Mouse (Mus musculus): Measurements from ENCODE around the gene Nectin4. TPM values are rescaled to one million over a fixed set of nuclear protein-coding genes. Genes with fewer than 3 reads are reported as not detected.

Gene Nectin4
- polyA plus RNA-seq, 1 experiment from 2014 or later, result 26.5 TPM

DNA sequence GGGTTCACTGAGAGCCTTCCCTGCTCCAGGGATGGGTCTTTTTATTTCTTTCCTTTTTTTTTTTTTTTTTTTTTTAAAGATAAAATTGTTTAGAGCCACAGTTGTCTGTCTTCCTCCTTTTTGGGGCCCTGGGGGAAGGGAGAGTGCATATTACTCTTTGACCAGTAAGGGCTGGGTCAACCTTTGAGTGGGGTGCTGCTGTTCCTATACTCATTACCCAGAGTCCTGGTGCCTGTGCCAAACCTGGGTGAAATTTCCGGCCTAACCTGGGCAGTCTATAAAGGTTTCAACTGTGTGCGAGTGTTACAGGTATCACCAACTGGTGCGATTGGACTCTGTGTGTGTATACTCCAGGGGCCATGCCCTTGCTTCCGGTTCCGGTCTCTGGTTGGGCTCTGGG is 48.8 kb downstream of the Nectin4 start, which contains the start of gene Tstd1:
TSS of gene Tstd1 (plus strand) at position 213 of the 400 bp plus-strand sequence.
- no peak within 1 kb of the TSS for H3K4me3 ChIP-seq (replicated peaks)
- no peak for ATAC-seq (ENCODE audit: insufficient read depth, low FRiP score, low read depth)
- H3K4me1 ChIP-seq, result no peaks in the 10 kb centered on the region; the same call in 1 of the 2 replicates
- H3K9ac ChIP-seq, result no peak within 1 kb of the TSS
- H3K27me3 ChIP-seq (replicated peaks), result no peaks in the 10 kb centered on the region
- no peaks in the 10 kb centered on the region for H3K9me3 ChIP-seq
- H3K27ac ChIP-seq, result peak within 1 kb of the TSS; percentile 41; the same call in 1 of the 2 replicates
- H3K36me3 ChIP-seq, result peaks cover 31% of the 10 kb centered on the region
- 77% methylated on average over 5 of the region's 5 CpGs for WGBS
- no peak within 1 kb of the TSS for H3K4me2 ChIP-seq

DNA sequence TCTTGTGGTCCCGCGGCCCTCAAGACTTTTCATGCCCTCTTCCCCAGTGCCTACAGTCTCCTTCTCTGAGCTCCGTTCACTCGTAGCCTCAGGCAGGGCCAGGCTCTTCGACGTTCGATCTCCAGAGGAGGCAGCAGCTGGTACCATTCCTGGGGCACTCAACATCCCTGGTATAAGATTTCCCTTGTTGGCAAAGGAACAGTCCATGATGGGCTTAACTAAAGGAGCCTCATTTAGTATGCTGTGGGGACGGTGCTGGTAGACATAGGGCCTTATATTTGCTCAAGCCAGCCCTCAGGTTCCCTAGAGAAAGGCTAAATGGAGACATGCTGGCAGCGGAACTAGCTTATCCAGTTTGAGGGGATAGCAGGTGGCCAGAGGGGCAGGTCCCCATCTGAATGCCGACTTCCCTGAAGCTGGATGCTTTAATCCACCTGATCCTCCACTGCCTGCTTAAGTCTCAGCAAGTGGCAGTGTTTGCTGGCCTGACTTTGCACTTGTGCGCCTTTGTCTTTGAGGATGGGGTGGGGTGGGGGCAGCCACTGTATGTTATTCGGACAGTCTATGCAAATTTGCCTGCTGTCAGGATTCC is 49.5 kb downstream of the Nectin4 start:
- no peaks in the 10 kb centered on the region for H3K27me3 ChIP-seq (replicated peaks)
- no peak overlapping the region for H3K4me3 ChIP-seq (replicated peaks)
- no peak overlapping the region for H3K4me2 ChIP-seq
- H3K9me3 ChIP-seq, result no peaks in the 10 kb centered on the region
- WGBS, result 63% methylated on average over 12 of the region's 12 CpGs
- H3K36me3 ChIP-seq, result peaks cover 31% of the 10 kb centered on the region
- no peak overlapping the region for H3K9ac ChIP-seq
- no peaks in the 10 kb centered on the region; the same call in 1 of the 2 replicates for H3K4me1 ChIP-seq
- peak; percentile 36; the same call in 1 of the 2 replicates for ATAC-seq (ENCODE audit: insufficient read depth, low FRiP score, low read depth)
- H3K27ac ChIP-seq, result peak overlapping the region; percentile 41; the same call in 1 of the 2 replicates

DNA sequence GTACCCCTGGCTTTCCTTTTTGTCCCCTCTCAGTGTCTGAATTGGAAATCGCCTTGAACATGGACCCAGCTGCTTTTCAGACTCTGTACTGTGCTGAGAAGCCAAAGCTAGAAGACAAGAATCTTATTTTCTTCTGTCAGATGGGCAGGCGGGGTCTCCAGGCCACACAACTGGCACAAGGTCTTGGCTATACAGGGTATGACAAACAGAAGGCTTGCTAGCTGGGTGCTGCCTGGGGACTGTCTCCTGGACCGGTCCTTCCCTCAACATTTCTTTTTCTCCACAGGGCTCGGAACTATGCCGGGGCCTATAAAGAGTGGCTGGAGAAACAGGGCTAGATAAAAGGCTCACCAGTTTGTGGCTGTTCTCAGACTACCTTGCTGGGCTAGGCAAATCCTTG is 50.0 kb downstream of the Nectin4 start:
- no peaks in the 10 kb centered on the region for H3K27me3 ChIP-seq (replicated peaks)
- no peak overlapping the region for H3K4me2 ChIP-seq
- no peak overlapping the region for H3K4me3 ChIP-seq (replicated peaks)
- H3K4me1 ChIP-seq, result peaks cover under 1% of the 10 kb centered on the region; the same call in 1 of the 2 replicates
- 84% methylated on average over 5 of the region's 5 CpGs for WGBS
- H3K27ac ChIP-seq, result 0 out of 2 replicates have a peak overlapping the region, but pooled peaks have one; percentile 37
- ATAC-seq (ENCODE audit: insufficient read depth, low FRiP score, low read depth), result no peak
- peaks cover 31% of the 10 kb centered on the region for H3K36me3 ChIP-seq
- H3K9me3 ChIP-seq, result no peaks in the 10 kb centered on the region
- H3K9ac ChIP-seq, result no peak overlapping the region

DNA sequence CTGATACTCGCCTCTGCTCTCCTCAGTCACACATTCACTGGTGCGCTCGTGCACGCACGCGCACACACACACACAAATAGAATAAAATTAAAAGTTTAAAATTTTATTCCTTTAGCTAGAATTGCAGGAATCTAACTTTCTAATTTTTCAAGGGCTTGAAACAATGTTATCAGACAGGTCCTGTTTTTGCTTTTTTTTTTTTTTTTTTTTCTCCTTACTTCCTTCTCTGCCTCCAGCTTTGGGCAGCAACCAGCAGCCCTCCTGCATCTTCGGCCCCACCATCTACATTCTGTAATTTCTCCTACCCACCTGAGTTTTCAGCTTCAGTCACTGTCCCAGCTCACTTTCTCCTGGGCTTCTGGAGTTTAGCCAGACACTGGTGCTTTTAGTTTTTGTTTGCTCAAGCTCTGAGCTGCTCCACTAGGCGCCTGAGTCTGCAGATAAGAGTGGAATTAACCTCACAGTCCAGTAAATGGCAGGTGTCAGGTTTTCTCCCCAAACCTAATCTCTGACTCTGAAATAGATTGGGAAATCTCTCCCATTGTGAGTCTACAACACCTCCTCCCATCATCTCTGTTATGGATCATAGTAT is 52.7 kb downstream of the Nectin4 start:
- no peak overlapping the region for H3K9ac ChIP-seq
- no peaks in the 10 kb centered on the region for H3K27me3 ChIP-seq (replicated peaks)
- peak overlapping the region; percentile 26; the same call in 1 of the 2 replicates for H3K27ac ChIP-seq
- H3K36me3 ChIP-seq, result peaks cover 11% of the 10 kb centered on the region; the same call in 1 of the 2 replicates
- WGBS, result 76% methylated on average over 8 of the region's 8 CpGs
- H3K4me3 ChIP-seq (replicated peaks), result no peak overlapping the region
- ATAC-seq (ENCODE audit: insufficient read depth, low FRiP score, low read depth), result no peak
- no peak overlapping the region for H3K4me2 ChIP-seq
- H3K9me3 ChIP-seq, result no peaks in the 10 kb centered on the region
- peaks cover 6% of the 10 kb centered on the region for H3K4me1 ChIP-seq

DNA sequence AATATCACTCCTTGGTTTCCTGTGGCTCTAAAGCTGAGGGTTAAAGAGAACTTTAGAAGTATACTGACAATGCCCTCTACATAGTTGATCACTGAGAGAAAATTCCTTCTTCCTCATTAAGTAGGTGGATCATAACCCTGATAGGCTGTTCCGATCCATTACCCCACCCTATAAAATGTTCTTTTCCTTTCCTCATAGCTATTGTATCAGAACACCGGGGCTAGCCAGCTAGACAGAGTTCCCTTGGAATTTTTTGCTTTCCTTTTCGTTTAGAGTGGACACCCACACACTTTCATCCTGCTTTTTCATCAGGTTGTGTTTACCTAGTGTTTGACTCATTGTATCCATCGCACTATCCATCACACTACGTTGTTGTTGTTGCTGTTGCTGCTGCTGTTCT is 54.7 kb downstream of the Nectin4 start:
- Histone ChIP-seq H3K4me2 (no peak overlapping the region), H3K36me3 (no peaks in the 10 kb centered on the region), H3K4me3 (replicated peaks) (no peak overlapping the region), H3K9me3 (no peaks in the 10 kb centered on the region), H3K27ac (0 out of 2 replicates have a peak overlapping the region, but pooled peaks have one; percentile 44), H3K27me3 (replicated peaks) (no peaks in the 10 kb centered on the region), H3K9ac (no peak overlapping the region), H3K4me1 (peaks cover 6% of the 10 kb centered on the region)
- WGBS, result 41% methylated on average over 5 of the region's 5 CpGs
- peak; percentile 8; the same call in 1 of the 2 replicates for ATAC-seq (ENCODE audit: insufficient read depth, low FRiP score, low read depth)

DNA sequence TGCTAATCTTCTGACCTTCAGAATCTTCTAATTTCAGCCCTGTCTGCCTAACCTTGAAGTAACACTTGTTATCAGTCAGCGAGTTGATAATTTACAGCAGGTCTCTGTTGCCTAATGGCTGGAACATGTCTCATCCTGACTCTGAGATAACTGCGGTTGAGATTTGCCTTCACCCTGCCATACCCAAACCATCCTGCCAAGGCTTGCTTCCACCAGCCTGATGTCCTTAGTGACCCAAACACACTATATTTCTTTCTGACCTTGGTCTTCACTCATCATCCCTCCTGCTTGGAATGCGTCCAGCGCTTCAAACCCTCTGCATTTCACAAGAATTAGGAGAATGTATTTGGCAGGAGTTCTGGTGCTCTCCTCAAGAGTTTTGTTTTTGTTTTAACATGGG is 55.2 kb downstream of the Nectin4 start:
- peak; percentile 13; the same call in 1 of the 2 replicates for ATAC-seq (ENCODE audit: insufficient read depth, low FRiP score, low read depth)
- 41% methylated on average over 4 of the region's 4 CpGs for WGBS
- peak overlapping the region; percentile 44; the same call in 1 of the 2 replicates for H3K27ac ChIP-seq
- no peaks in the 10 kb centered on the region for H3K27me3 ChIP-seq (replicated peaks)
- no peak overlapping the region for H3K4me3 ChIP-seq (replicated peaks)
- peaks cover 6% of the 10 kb centered on the region for H3K4me1 ChIP-seq
- no peak overlapping the region for H3K9ac ChIP-seq
- no peaks in the 10 kb centered on the region for H3K9me3 ChIP-seq
- H3K4me2 ChIP-seq, result no peak overlapping the region
- no peaks in the 10 kb centered on the region for H3K36me3 ChIP-seq

DNA sequence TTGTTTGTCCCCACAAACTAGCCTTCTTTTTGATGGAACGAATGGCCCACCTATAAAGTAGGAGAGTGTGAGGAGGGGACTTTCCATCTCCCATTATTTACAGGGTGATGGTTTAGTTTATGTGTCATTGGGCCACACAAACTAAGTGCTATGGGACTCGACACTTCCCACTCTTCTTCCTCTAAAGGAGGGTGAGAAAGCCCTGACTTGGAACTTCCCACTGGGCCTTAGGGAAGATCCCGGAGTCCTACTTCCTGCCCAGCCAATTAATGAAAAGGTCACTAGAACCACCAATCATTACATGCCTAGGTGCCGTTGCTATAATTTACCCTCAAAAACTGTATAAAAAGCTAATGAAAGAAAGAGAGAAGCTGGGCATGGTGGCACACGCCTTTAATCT is 62.3 kb downstream of the Nectin4 start:
- WGBS, result 75% methylated on average over 5 of the region's 5 CpGs
- Histone ChIP-seq H3K27ac (no peak overlapping the region), H3K4me2 (no peak overlapping the region), H3K36me3 (no peaks in the 10 kb centered on the region), H3K9me3 (no peaks in the 10 kb centered on the region), H3K9ac (no peak overlapping the region), H3K27me3 (replicated peaks) (no peaks in the 10 kb centered on the region), H3K4me3 (replicated peaks) (no peak overlapping the region), H3K4me1 (peaks cover 8% of the 10 kb centered on the region; the same call in 1 of the 2 replicates)
- ATAC-seq (ENCODE audit: insufficient read depth, low FRiP score, low read depth), result no peak

DNA sequence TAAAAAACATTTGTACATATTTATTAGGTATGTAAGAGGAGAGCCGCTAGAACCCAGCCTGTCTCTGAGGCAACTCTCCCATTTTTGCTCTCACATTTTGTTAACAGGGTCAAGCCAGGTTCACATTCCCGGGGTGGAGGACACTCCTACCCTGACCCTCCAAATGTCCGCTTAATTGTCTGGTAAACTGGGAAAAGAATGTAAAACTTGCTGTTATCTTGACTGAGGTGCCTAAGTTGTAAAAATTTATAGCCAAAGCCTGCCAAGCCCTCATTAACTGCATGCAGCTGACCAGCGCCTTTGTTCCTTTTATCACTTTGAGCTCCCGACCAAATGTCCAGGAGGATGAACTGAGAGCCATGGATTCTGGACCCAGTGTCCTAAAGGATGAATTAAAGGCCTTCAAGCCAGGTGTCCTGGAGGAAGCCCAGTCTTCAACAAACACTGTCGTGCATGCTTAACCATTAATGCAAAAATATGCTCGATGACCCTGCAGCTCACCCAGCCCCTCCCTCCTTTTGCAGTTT is 65.5 kb downstream of the Nectin4 start:
- Histone ChIP-seq H3K4me3 (replicated peaks) (no peak overlapping the region), H3K9ac (no peak overlapping the region), H3K27ac (no peak overlapping the region), H3K27me3 (replicated peaks) (no peaks in the 10 kb centered on the region), H3K36me3 (no peaks in the 10 kb centered on the region), H3K9me3 (no peaks in the 10 kb centered on the region), H3K4me1 (peaks cover 19% of the 10 kb centered on the region), H3K4me2 (no peak overlapping the region)
- ATAC-seq (ENCODE audit: insufficient read depth, low FRiP score, low read depth), result no peak
- WGBS, result 27% methylated on average over 7 of the region's 7 CpGs

DNA sequence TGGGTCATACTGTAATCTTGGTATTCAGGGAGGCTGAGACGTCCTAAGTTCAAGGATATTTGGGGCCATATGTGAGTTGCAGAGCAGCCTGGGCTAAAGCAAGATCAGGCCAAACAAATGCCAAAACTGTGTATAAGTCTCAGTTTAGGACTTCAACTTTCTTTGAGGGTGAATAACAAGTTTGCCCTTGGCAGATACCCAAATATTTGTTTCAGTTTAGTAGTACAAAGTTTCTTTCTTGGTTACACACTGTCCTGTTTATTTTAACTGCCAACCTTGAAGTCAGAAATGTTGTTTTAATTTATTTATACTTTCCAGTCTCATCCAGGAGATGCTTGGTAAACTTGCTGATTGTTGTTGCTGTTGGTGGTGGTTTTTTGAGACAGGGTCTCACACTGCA is 66.1 kb downstream of the Nectin4 start:
- Histone ChIP-seq H3K4me3 (replicated peaks) (no peak overlapping the region), H3K9me3 (no peaks in the 10 kb centered on the region), H3K4me2 (no peak overlapping the region), H3K36me3 (no peaks in the 10 kb centered on the region), H3K27ac (no peak overlapping the region), H3K27me3 (replicated peaks) (no peaks in the 10 kb centered on the region), H3K4me1 (peaks cover 21% of the 10 kb centered on the region), H3K9ac (no peak overlapping the region)
- 51% methylated on average over 1 of the region's 1 CpGs for WGBS
- ATAC-seq (ENCODE audit: insufficient read depth, low FRiP score, low read depth), result no peak

DNA sequence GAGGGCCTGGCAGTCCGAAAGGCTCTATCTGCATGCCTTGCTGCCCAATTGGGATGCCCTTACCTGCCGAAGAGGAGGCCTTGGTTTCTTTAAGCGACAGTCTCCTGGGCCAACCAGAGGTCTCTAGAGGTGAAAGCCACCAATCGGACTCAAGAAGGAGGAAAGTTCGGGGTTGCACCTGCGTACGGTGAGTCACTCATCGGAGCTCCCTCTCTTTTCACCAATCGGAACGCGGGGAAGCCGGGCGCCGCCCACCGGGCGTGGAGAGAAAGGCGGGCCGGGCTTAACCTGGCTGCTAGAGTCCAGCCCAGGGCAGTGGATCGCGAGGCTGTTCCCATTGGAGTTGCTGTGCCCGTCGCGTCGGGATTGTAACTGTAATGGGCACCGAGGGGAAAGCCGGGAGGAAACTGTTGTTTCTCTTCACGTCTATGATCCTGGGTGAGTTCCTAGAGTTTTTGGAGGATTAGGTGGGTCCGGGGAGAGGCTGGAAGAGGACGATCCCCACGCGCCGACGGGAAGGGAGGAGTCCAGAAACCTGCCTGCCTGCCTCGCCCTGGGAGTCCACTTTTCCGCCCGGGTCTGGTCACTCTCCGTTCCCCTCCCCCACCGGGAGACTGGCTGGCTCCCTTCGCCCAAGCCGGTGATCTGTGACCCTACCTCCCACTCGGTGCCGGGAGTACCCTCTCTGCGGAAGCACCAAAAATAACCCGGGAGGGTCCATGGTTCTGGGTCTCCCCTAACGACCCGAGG is 67.5 kb downstream of the Nectin4 start, which contains the start of gene F11r:
TSS of gene F11r (plus strand) at position 272 of the 750 bp plus-strand sequence.
- H3K36me3 ChIP-seq, result no peaks in the 10 kb centered on the region
- WGBS, result 1% methylated on average over 46 of the region's 46 CpGs
- H3K4me2 ChIP-seq, result peak within 1 kb of the TSS; percentile 56
- no peaks in the 10 kb centered on the region for H3K9me3 ChIP-seq
- peaks cover 21% of the 10 kb centered on the region for H3K4me1 ChIP-seq
- peak within 1 kb of the TSS; percentile 32; the same call in 1 of the 2 replicates for H3K9ac ChIP-seq
- peak within 1 kb of the TSS; percentile 51 for H3K4me3 ChIP-seq (replicated peaks)
- no peaks in the 10 kb centered on the region for H3K27me3 ChIP-seq (replicated peaks)
- peak within 1 kb of the TSS; percentile 91 for H3K27ac ChIP-seq
- ATAC-seq (ENCODE audit: insufficient read depth, low FRiP score, low read depth), result peak; percentile 90
